Mouse (Mus musculus) embryonic facial prominence, embryonic 15.5 days (tissue): ENCODE data around the gene Olfr721-ps1. TPM values are rescaled to one million over a fixed set of nuclear protein-coding genes. Genes with fewer than 3 reads are reported as not detected.

Source experiments
- ATAC-seq: fragments of 200-750 bp; cut with Nextera tagmentation; 2 replicates; pipeline ENCODE4 v1.8.0; 2017; ENCODE audit warnings: low read depth, moderate TSS enrichment; ENCODE audit not compliant: insufficient number of reproducible peaks, low FRiP score, low TSS enrichment
- H3K27ac ChIP-seq: fragments of 300-500 bp; sonication (generic); replicated peaks from 2 replicates; pipeline ENCODE4 v1.5.1; 2015; ENCODE audit warnings: mild to moderate bottlenecking, inconsistent platforms
- H3K27me3 ChIP-seq: fragments of 300-500 bp; sonication (generic); 2 replicates; pipeline ENCODE4 v1.6.1; 2015; ENCODE audit warnings: inconsistent platforms
- H3K36me3 ChIP-seq: fragments of 300-500 bp; sonication (generic); 2 replicates; pipeline ENCODE4 v1.6.1; 2015; ENCODE audit warnings: mild to moderate bottlenecking, inconsistent platforms
- H3K4me1 ChIP-seq: fragments of 300-500 bp; sonication (generic); 2 replicates; pipeline ENCODE4 v1.6.1; 2015; ENCODE audit warnings: inconsistent platforms
- H3K4me2 ChIP-seq: fragments of 300-500 bp; sonication (generic); replicated peaks from 2 replicates; pipeline ENCODE4 v1.6.1; 2015; ENCODE audit warnings: mild to moderate bottlenecking, inconsistent platforms
- H3K4me3 ChIP-seq: fragments of 300-500 bp; sonication (generic); replicated peaks from 2 replicates; pipeline ENCODE4 v1.5.1; 2015; ENCODE audit warnings: mild to moderate bottlenecking, inconsistent platforms
- H3K9ac ChIP-seq: fragments of 300-500 bp; sonication (generic); 2 replicates; pipeline ENCODE4 v1.6.1; 2015; ENCODE audit warnings: inconsistent platforms
- H3K9me3 ChIP-seq: fragments of 300-500 bp; sonication (generic); replicated peaks from 2 replicates; pipeline ENCODE4 v1.6.1; 2016; ENCODE audit warnings: inconsistent platforms
- WGBS: fragments of 180-500 bp; shearing (Covaris S2); methylation state at CpG from one replicate; pipeline ENCODE4 v1.1.7; 2015; 5-methylcytosine and 5-hydroxymethylcytosine counted together
- polyA plus RNA-seq: library from polyadenylated mRNA; unstranded; fragments of >200 nt; fragmentation: Nextera tagmentation; extraction: Ambion mirVana; gene quantifications from 2 replicates; pipeline ENCODE4 v1.2.1, GENCODE M21; 2015

Gene Olfr721-ps1
- 0.45 TPM in 1 of 2 replicates, not detected in the other for polyA plus RNA-seq

DNA sequence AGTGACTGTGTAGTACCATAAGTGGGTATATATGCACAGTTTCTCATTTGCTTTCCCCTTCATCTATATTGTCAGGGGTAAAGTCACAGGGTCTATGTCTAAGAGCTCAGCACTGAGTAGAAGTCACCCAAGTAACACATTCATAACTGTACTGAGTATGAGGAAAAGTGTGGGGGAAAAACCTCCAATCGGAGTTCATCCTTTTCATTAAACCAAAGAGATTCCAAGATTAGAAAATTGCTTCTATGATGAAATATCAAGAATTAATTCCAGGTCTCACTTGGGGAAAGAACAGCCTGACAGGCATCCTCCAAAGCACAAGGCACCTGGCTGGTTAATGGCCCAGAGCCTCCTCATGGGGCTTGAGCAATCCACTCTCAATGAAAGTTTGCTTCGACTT lies at the start of gene Olfr721-ps1:
Gene Olfr721-ps1 (plus strand): TSS at position 301 of the 400 bp plus-strand sequence.
- no peak for ATAC-seq
- H3K27ac ChIP-seq, result no peak within 1 kb of the TSS
- no peaks in the 10 kb centered on the region for H3K27me3 ChIP-seq

DNA sequence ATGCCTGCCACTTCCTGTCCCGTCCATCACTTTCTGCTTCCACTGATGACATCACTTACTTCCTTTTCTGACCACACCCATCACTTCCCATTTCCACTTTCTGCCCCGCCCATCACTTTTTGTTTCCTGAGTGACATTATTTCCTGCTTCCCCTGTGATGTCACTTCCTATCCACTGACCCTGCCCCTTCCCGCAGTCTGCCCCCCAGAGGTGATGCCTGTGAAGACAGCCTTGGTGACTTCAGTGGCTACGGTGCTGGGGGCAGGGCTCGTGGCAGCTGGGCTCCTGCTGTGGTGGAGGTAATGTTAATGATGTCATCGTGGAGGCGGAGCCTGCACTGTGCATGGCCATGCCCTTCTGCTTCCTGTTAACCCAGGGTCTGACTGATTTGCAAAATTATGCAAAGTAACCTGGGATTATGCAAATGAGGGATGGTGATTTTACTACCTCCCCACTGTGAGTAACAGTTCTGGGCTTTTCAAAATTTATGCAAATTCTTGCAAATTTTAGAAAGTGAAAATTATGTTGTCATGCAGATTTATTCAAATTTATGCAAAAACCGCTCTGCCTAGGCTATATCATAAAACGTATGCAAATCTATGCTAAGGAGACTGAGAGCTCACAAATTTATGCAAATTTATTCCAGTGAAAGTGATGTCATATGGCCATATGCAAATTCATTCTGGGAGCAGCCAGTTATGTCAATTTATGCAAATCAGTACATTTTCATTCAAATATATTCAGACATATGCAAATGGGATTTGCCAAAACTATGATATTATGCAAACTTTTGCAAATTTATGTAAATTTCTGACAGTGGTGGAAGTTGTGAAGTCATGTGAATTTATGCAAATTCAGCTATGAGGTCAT lies 49.1 kb upstream of the Olfr721-ps1 start:
- H3K4me1 ChIP-seq, result no peaks in the 10 kb centered on the region
- H3K4me2 ChIP-seq, result no peak overlapping the region
- no peak overlapping the region for H3K27ac ChIP-seq
- H3K9ac ChIP-seq, result no peak overlapping the region
- H3K27me3 ChIP-seq, result no peaks in the 10 kb centered on the region
- H3K9me3 ChIP-seq, result peaks cover 60% of the 10 kb centered on the region
- H3K4me3 ChIP-seq, result no peak overlapping the region
- peaks cover 7% of the 10 kb centered on the region; the same call in 1 of the 2 replicates for H3K36me3 ChIP-seq
- 94% methylated on average over 9 of the region's 9 CpGs for WGBS
- ATAC-seq, result no peak

More for the DNA sequence above, at the start of gene Olfr721-ps1:
- H3K36me3 ChIP-seq, result no peaks in the 10 kb centered on the region
- H3K9ac ChIP-seq, result no peak within 1 kb of the TSS
- H3K4me3 ChIP-seq, result no peak within 1 kb of the TSS
- WGBS, result 85% methylated on average over 2 of the region's 2 CpGs
- H3K4me1 ChIP-seq, result no peaks in the 10 kb centered on the region
- H3K4me2 ChIP-seq, result no peak within 1 kb of the TSS
- H3K9me3 ChIP-seq, result no peaks in the 10 kb centered on the region

DNA sequence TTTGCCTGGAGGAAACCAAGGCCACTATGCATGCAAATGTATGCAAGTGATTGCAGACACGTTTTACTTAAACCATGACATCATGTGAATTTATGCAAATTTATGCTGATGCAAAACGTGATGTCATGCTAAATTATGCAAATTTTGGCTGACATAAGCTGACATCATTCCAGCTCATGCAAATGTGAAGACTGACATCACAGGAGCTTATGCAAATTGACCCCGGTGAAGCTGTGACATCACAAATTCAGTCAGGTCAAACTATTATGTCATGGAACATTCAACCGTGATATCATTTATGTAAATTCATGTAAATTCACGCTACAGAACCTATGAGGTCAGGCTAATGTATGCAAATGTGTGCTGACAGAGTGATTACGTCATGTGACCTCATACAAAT lies 48.5 kb upstream of the Olfr721-ps1 start:
- peaks cover 54% of the 10 kb centered on the region for H3K9me3 ChIP-seq
- WGBS, result 80% methylated on average over 6 of the region's 6 CpGs

DNA sequence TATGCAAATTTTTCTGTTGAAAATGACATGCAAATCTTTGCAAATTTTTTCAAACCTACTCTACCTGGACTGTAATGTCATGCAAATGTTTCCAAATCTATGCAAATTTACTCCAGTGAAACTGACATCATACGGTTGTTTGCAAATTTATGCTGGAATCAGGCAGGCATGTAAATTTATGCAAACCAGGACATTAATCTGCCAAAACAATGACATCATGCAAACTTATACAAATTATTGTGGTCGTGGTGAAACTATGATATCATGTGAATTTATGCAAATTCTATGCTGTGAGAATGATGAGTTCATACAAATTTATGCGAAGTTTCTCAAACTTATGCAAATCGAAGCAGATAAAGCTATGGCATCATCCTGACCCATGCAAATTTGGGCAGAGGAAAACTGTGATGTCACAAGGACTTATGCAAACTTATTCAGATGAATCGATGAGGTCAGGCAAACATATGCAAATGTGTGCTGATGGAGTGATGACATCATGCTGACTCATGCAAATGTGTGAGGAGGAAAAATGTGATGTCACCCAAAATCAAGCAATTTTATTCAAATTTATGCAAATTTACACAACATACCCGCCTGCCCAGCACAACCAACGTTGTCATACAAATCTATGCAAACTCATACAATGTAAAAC lies 47.9 kb upstream of the Olfr721-ps1 start:
- Histone ChIP-seq H3K4me3 (no peak overlapping the region), H3K4me1 (no peaks in the 10 kb centered on the region)

More for the DNA sequence above, 48.5 kb upstream of the Olfr721-ps1 start:
- H3K4me1 ChIP-seq, result no peaks in the 10 kb centered on the region
- peaks cover 7% of the 10 kb centered on the region; the same call in 1 of the 2 replicates for H3K36me3 ChIP-seq
- no peak overlapping the region for H3K4me2 ChIP-seq
- no peak for ATAC-seq
- H3K9ac ChIP-seq, result no peak overlapping the region
- no peak overlapping the region for H3K27ac ChIP-seq
- H3K27me3 ChIP-seq, result no peaks in the 10 kb centered on the region
- H3K4me3 ChIP-seq, result no peak overlapping the region

DNA sequence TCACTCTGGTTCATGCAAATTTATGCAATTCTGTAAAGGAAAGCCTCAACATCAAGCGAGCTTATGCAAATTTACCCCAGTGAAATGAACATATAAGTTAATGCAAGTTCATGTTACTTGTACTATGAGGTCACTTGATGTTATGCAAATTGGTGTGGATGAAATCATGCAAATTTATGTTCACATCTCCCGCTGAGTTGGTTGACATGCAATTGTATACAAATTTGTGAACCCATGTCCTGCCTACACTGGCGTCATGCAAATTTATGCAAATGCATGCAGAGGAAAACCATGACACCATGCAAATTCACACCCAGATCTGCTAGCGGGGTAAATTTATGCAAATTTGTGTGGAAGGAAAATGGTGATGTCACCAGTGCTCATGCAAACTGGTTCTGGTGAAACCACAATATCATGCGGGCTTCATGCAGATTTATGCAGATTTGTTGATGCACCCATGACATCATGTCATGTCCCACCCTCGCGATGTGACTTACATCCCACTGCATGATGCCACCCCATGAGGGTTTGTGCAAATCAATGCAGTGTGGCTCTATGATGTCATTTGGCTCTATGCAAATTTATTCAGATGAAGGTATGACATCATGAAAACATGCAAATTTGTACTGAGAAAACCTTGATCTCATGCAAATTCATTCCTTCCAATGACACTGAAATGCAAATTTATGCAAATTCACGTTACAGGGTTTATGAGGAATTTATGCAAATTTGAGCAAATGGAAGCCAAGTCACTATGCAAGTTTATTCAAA lies 47.2 kb upstream of the Olfr721-ps1 start:
- 92% methylated on average over 8 of the region's 8 CpGs for WGBS
- Histone ChIP-seq H3K4me2 (no peak overlapping the region), H3K9me3 (peaks cover 43% of the 10 kb centered on the region), H3K9ac (no peak overlapping the region), H3K4me3 (no peak overlapping the region), H3K36me3 (peaks cover 7% of the 10 kb centered on the region; the same call in 1 of the 2 replicates), H3K27me3 (no peaks in the 10 kb centered on the region), H3K27ac (no peak overlapping the region), H3K4me1 (no peaks in the 10 kb centered on the region)
- ATAC-seq, result no peak

More for the DNA sequence above, 47.9 kb upstream of the Olfr721-ps1 start:
- 87% methylated on average over 7 of the region's 7 CpGs for WGBS
- H3K36me3 ChIP-seq, result peaks cover 7% of the 10 kb centered on the region; the same call in 1 of the 2 replicates
- no peak for ATAC-seq
- H3K9ac ChIP-seq, result no peak overlapping the region
- no peak overlapping the region for H3K4me2 ChIP-seq
- no peak overlapping the region for H3K27ac ChIP-seq
- no peaks in the 10 kb centered on the region for H3K27me3 ChIP-seq
- peaks cover 47% of the 10 kb centered on the region for H3K9me3 ChIP-seq

DNA sequence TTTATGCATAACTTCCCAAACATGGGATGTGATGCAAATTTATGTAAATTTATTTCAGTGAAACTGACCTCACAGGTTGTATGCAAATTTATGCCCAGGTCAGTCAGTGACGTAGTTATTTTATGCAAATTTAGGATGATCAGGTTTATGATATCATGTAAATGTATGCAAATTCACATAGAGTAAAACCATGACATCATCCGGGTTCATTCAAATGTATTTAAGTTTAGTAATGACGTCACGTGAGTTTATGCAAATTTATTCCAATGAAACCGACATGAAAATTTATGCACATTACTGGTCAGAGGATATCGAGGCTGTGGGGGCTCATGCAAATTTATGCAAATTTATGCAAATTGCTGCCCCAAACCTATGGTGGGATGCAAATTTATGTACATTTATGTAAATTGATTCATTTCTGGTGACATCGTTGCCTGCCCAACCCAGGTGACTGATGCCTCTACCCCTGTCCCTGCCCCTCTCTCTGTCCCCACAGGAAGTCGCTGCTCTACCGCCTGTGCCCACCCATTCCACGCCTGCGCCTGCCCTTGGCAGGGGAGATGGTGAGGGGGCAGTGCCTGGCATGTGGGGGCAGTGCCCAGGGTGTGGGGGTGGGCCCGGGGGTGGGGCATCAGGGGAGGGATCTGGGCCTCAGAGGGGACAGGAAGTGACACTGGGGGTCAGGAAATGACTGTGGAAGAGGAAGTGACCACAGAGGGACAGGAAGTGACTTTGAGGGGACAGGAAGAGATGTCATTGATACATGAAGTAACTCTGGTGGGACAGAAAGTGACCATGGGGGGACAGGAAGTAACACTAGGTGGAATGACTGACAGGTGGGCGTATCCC lies 46.4 kb upstream of the Olfr721-ps1 start:
- no peak overlapping the region for H3K4me2 ChIP-seq
- H3K27ac ChIP-seq, result no peak overlapping the region
- H3K9me3 ChIP-seq, result peaks cover 35% of the 10 kb centered on the region
- no peaks in the 10 kb centered on the region for H3K4me1 ChIP-seq
- no peak overlapping the region for H3K9ac ChIP-seq
- WGBS, result 95% methylated on average over 13 of the region's 13 CpGs
- no peaks in the 10 kb centered on the region for H3K27me3 ChIP-seq
- no peak overlapping the region for H3K4me3 ChIP-seq
- no peak for ATAC-seq
- 0 out of 2 replicates have a peak, but pooled peaks cover 7% of the 10 kb centered on the region for H3K36me3 ChIP-seq

DNA sequence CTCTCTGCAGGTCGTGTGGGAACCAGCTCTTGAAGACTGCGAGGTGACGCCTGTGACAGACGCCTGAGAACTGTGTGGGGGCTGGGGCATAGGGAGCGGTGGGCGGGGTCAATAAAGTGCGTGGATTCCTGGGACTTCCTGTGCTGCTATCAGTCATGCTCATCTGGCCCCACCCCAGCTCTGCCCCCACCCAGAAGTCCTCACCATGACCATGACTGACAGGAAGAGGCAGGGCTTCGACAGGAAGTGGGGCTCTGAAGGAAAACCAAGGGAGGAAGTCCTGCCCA lies 45.8 kb upstream of the Olfr721-ps1 start:
- H3K36me3 ChIP-seq, result 0 out of 2 replicates have a peak, but pooled peaks cover 3% of the 10 kb centered on the region
- WGBS, result 95% methylated on average over 8 of the region's 8 CpGs
- H3K4me1 ChIP-seq, result no peaks in the 10 kb centered on the region
- no peaks in the 10 kb centered on the region for H3K27me3 ChIP-seq
- no peak overlapping the region for H3K4me2 ChIP-seq
- H3K27ac ChIP-seq, result no peak overlapping the region
- no peak for ATAC-seq
- H3K9ac ChIP-seq, result no peak overlapping the region
- H3K9me3 ChIP-seq, result peaks cover 30% of the 10 kb centered on the region
- H3K4me3 ChIP-seq, result no peak overlapping the region

DNA sequence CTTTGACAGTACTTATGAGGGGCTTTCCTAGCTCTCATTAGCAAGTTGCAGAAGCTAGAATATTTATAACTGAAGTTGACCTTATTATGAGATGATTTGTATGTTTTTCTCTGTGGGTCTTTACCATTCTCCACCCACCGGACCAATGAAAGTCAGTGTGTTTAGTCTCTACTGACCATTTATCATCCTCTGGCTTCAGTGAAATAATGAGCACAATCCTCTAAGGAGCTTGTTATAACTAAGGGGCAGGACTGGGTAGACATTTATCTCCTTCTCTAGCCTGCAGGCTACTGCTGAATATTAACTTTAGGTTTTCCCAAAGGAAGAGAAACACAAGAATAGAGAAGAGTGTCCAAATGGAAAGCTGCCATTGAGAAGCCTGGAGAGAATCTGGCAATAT lies 5.6 kb upstream of the Olfr721-ps1 start:
- H3K9ac ChIP-seq, result no peak overlapping the region
- no peaks in the 10 kb centered on the region for H3K9me3 ChIP-seq
- no peak overlapping the region for H3K4me3 ChIP-seq
- no peaks in the 10 kb centered on the region for H3K4me1 ChIP-seq
- no peak for ATAC-seq
- H3K4me2 ChIP-seq, result no peak overlapping the region
- no peaks in the 10 kb centered on the region for H3K36me3 ChIP-seq
- no peak overlapping the region for H3K27ac ChIP-seq
- whole genome bisulfite sequencing, result 86% methylated on average over 1 of the region's 1 CpGs
- H3K27me3 ChIP-seq, result no peaks in the 10 kb centered on the region

DNA sequence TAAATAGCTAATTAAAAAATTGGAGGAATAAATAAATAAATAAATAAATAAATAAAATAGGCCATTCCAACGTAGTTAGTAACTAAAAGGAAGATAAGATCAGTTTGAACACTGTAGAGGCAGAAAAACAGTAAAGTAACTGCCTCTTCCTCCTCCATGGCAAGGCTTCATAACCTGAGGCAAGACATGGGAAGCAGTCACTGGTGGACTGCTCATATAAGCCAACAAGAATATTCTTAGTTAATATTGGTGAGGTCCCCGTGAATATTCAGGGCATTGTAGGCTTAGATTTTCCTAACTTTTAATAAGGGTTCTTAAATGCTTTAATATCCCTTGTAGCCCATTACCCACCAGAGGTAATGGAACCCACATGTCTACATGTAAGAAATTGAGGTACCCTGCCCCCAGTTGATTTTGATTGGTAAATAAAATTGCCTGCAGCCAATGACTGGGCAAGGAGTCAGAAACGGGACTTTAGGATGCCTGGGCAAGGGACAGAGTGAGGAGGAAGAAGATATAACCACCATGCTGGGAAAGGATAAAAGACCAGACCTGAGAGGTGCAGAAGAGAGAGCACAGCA lies 35.1 kb downstream of the Olfr721-ps1 start:
- ATAC-seq, result no peak
- Histone ChIP-seq H3K4me2 (no peak overlapping the region), H3K4me3 (no peak overlapping the region), H3K27ac (no peak overlapping the region), H3K9ac (no peak overlapping the region), H3K36me3 (no peaks in the 10 kb centered on the region), H3K9me3 (no peaks in the 10 kb centered on the region), H3K27me3 (no peaks in the 10 kb centered on the region), H3K4me1 (no peaks in the 10 kb centered on the region)
- WGBS, result 61% methylated on average over 3 of the region's 3 CpGs
